Mouse (Mus musculus) hindbrain, embryonic 13.5 days (tissue): ENCODE measurements around the gene Wnt10b. TPM values are rescaled to one million over a fixed set of nuclear protein-coding genes. Genes with fewer than 3 reads are reported as not detected.
"Not testable (repeated sequence)": the region's sequence is repeated elsewhere in the genome, so short reads cannot be mapped to it uniquely, and the experiment has no call there.

Experiments
- ATAC-seq: fragments of 200-750 bp; cut with Nextera tagmentation; 2 replicates; pipeline ENCODE4 v1.8.0; 2017; ENCODE audit warnings: moderate TSS enrichment; ENCODE audit not compliant: low FRiP score
- H3K27ac ChIP-seq: fragments of 300-500 bp; sonication (generic); 2 replicates; pipeline ENCODE4 v1.5.1; 2015; ENCODE audit warnings: inconsistent platforms, mild to moderate bottlenecking, moderate library complexity
- H3K27me3 ChIP-seq: fragments of 300-500 bp; sonication (generic); 2 replicates; pipeline ENCODE4 v1.6.1; 2015; ENCODE audit warnings: mild to moderate bottlenecking, inconsistent platforms
- H3K36me3 ChIP-seq: fragments of 300-500 bp; sonication (generic); 2 replicates; pipeline ENCODE4 v1.6.1; 2015; ENCODE audit warnings: mild to moderate bottlenecking, inconsistent platforms
- H3K4me1 ChIP-seq: fragments of 300-500 bp; sonication (generic); replicated peaks from 2 replicates; pipeline ENCODE4 v1.6.1; 2015; ENCODE audit warnings: inconsistent platforms
- H3K4me2 ChIP-seq: fragments of 300-500 bp; sonication (generic); 2 replicates; pipeline ENCODE4 v1.6.1; 2015; ENCODE audit warnings: inconsistent platforms, mild to moderate bottlenecking, moderate library complexity
- H3K4me3 ChIP-seq: fragments of 300-500 bp; sonication (generic); 2 replicates; pipeline ENCODE4 v1.5.1; 2015; ENCODE audit warnings: mild to moderate bottlenecking, inconsistent platforms
- H3K9ac ChIP-seq: fragments of 300-500 bp; sonication (generic); 2 replicates; pipeline ENCODE4 v1.6.1; 2015; ENCODE audit warnings: mild to moderate bottlenecking, inconsistent platforms
- H3K9me3 ChIP-seq: fragments of 300-500 bp; sonication (generic); 2 replicates; pipeline ENCODE4 v1.6.1; 2016; ENCODE audit warnings: inconsistent platforms
- WGBS: fragments of 180-500 bp; shearing (Covaris S2); methylation state at CpG from one replicate; pipeline ENCODE4 v1.1.7; 2015; 5-methylcytosine and 5-hydroxymethylcytosine counted together
- polyA plus RNA-seq: library from polyadenylated mRNA; unstranded; fragments of >200 nt; fragmentation: Nextera tagmentation; extraction: Ambion mirVana; gene quantifications from 2 replicates; pipeline ENCODE4 v1.2.1, GENCODE M21; 2015

Wnt10b gene
- polyA plus RNA-seq, 1 experiment from 2014 or later = 0.12 TPM

DNA sequence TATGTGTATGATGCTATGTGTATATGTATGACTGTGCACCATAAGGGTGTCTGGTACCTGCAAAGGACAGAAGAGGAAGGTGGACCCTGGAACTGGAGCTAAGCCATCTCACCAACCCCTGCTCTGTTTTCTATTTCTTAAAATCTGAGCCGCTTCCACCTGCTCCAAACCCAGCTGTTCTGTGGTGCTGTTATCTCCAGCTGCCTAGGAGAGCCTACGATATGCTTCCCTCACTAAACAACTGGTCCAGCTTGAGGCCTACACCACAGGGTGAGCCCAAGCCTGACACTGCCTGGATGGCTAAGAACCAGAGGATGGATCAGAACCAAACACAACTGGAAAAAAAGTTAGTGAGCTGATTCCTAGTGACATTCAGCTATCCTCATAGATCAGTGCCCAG is 23.8 kb downstream of the Wnt10b start:
- Histone ChIP-seq H3K4me1 (peaks cover 19% of the 10 kb centered on the region), H3K27me3 (no peaks in the 10 kb centered on the region), H3K36me3 (peaks cover 15% of the 10 kb centered on the region; the same call in 1 of the 2 replicates), H3K27ac (no peak overlapping the region), H3K9me3 (no peaks in the 10 kb centered on the region), H3K4me2 (no peak overlapping the region), H3K4me3 (no peak overlapping the region), H3K9ac (no peak overlapping the region)
- 100% methylated on average over 2 of the region's 2 CpGs for WGBS
- ATAC-seq = no peak

DNA sequence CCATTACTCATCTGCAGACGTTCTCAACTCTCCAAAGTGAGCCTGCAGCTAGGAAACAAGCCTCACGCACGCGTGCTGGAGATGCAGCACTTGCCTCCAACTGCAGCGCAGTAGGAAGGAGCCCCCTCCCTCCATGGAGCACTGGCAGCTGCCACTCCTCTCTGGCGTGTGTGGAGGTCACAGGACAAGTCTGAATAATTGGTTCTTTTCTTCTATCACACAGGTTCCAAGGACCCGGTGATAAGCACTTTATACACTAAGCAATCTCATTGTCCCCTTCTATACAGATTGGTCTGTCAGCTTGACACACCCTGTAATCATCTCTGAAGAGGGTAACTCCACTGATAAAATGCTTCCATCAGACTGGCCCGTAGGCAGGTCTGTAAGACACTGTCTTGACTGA is 24.9 kb downstream of the Wnt10b start:
- H3K4me3 ChIP-seq = no peak overlapping the region
- no peaks in the 10 kb centered on the region for H3K9me3 ChIP-seq
- no peak overlapping the region for H3K9ac ChIP-seq
- WGBS = 68% methylated on average over 8 of the region's 8 CpGs
- no peak overlapping the region for H3K4me2 ChIP-seq
- H3K4me1 ChIP-seq = peaks cover 19% of the 10 kb centered on the region
- no peak for ATAC-seq
- H3K27ac ChIP-seq = no peak overlapping the region
- H3K36me3 ChIP-seq = peaks cover 5% of the 10 kb centered on the region; the same call in 1 of the 2 replicates
- no peaks in the 10 kb centered on the region for H3K27me3 ChIP-seq

GRCm38 (mm10) chr15:98749093-98749492 is 28.9 kb downstream of the Wnt10b start:
- 93% methylated on average over 2 of the region's 2 CpGs for WGBS

GRCm38 (mm10) chr15:98747296-98747695 is 30.7 kb downstream of the Wnt10b start:
- ATAC-seq = no peak
- no peak overlapping the region for H3K27ac ChIP-seq
- no peak overlapping the region for H3K9ac ChIP-seq
- H3K36me3 ChIP-seq = peaks cover 23% of the 10 kb centered on the region
- no peaks in the 10 kb centered on the region for H3K9me3 ChIP-seq
- no peaks in the 10 kb centered on the region for H3K4me1 ChIP-seq
- H3K4me2 ChIP-seq = no peak overlapping the region
- WGBS = 87% methylated on average over 6 of the region's 6 CpGs
- H3K4me3 ChIP-seq = no peak overlapping the region
- H3K27me3 ChIP-seq = no peaks in the 10 kb centered on the region

More at GRCm38 (mm10) chr15:98749093-98749492, 28.9 kb downstream of the Wnt10b start:
- H3K27ac ChIP-seq = no peak overlapping the region
- H3K27me3 ChIP-seq = no peaks in the 10 kb centered on the region
- no peak overlapping the region for H3K4me3 ChIP-seq
- no peak overlapping the region for H3K9ac ChIP-seq
- 0 out of 2 replicates have a peak, but pooled peaks cover 2% of the 10 kb centered on the region for H3K4me1 ChIP-seq
- no peak overlapping the region for H3K4me2 ChIP-seq
- ATAC-seq = no peak
- H3K36me3 ChIP-seq = peaks cover 10% of the 10 kb centered on the region
- no peaks in the 10 kb centered on the region for H3K9me3 ChIP-seq

DNA sequence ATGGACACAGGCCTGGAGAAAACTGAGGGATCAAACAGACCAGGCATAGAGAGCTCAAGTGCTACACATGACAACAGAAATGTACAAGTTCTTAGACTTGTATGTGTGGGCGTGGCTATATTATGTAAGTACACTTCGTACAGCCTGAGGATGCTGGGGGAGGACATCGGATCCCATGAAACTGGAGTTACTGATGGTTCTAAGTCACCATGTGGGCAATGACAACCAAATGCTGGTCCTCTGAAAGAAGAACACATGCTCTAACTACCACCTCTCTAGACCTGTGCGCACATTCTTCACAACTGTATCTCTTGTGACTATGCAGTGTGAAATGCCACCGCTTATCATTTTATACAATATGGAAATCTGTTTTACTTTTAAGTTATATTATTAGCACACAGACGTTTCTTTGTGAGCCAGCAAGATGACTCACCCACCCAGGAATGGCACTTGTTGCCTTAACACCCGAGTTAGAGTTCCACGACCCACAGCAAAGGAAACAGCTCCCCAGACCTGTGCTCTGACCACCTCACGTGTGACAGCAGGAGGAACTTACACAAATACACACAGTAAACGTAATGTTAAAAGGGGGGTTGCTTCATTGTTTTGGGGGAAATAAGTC is 31.5 kb downstream of the Wnt10b start:
- Histone ChIP-seq H3K27me3 (no peaks in the 10 kb centered on the region), H3K4me2 (no peak overlapping the region), H3K4me1 (no peaks in the 10 kb centered on the region), H3K9me3 (no peaks in the 10 kb centered on the region), H3K27ac (no peak overlapping the region), H3K9ac (no peak overlapping the region), H3K36me3 (peaks cover 31% of the 10 kb centered on the region), H3K4me3 (no peak overlapping the region)
- ATAC-seq = no peak
- 91% methylated on average over 10 of the region's 10 CpGs for WGBS

DNA sequence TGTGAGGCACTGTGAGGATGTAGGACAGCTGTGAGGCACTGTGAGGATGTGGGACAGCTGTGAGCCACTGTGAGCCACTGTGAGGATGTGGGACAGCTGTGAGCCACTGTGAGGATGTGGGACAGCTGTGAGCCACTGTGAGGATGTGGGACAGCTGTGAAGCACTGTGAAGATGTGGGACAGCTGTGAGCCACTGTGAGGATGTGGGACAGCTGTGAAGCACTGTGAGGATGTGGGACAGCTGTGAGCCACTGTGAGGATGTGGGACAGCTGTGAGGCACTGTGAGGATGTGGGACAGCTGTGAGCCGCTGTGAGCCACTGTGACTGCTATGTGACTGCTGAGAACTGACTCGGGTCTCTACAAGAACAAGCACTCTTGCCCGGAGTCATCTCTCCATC is 34.1 kb downstream of the Wnt10b start:
- H3K36me3 ChIP-seq = peaks cover 54% of the 10 kb centered on the region
- not testable (repeated sequence) for H3K9me3 ChIP-seq, H3K4me2 ChIP-seq, H3K4me3 ChIP-seq, H3K9ac ChIP-seq, H3K4me1 ChIP-seq, H3K27ac ChIP-seq, ATAC-seq, H3K27me3 ChIP-seq
- WGBS = 91% methylated on average over 3 of the region's 3 CpGs

GRCm38 (mm10) chr15:98742766-98743428 is 35.1 kb downstream of the Wnt10b start:
- H3K27ac ChIP-seq = no peak overlapping the region
- WGBS = 86% methylated on average over 8 of the region's 8 CpGs
- H3K9ac ChIP-seq = peak overlapping the region; percentile 35; the same call in 1 of the 2 replicates

GRCm38 (mm10) chr15:98740219-98740618 is 37.7 kb downstream of the Wnt10b start:
- H3K9me3 ChIP-seq = no peaks in the 10 kb centered on the region
- WGBS = 94% methylated on average over 8 of the region's 8 CpGs
- no peak overlapping the region for H3K9ac ChIP-seq
- no peak for ATAC-seq
- H3K36me3 ChIP-seq = peaks cover 83% of the 10 kb centered on the region
- H3K4me2 ChIP-seq = no peak overlapping the region
- H3K4me3 ChIP-seq = no peak overlapping the region
- H3K27ac ChIP-seq = no peak overlapping the region
- no peaks in the 10 kb centered on the region for H3K4me1 ChIP-seq
- no peaks in the 10 kb centered on the region for H3K27me3 ChIP-seq

More at GRCm38 (mm10) chr15:98742766-98743428, 35.1 kb downstream of the Wnt10b start:
- H3K4me3 ChIP-seq = no peak overlapping the region
- ATAC-seq = no peak
- no peaks in the 10 kb centered on the region for H3K9me3 ChIP-seq
- H3K4me2 ChIP-seq = no peak overlapping the region
- peaks cover 61% of the 10 kb centered on the region for H3K36me3 ChIP-seq
- no peaks in the 10 kb centered on the region for H3K27me3 ChIP-seq
- no peaks in the 10 kb centered on the region for H3K4me1 ChIP-seq

DNA sequence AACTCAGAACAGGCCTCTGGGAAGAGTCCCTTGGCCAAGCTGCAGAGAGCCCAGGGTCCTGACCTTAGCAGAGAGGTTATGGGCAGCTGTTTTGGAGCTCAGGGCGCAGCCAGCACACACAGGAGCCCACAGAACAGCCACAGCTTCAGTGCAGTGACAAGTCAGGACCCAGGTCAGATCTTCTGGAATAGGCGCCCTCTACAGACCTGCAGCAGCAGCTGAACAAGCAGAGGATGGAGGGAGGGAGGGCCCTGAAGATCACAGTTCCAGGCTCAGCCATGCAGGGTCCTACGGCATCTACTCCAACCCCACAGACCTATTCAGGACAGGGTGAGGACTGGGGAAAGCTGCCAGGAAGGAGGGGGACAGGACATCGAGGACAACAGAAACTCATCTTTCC is 39.2 kb downstream of the Wnt10b start:
- Histone ChIP-seq H3K4me3 (no peak overlapping the region), H3K9ac (no peak overlapping the region), H3K27ac (no peak overlapping the region), H3K27me3 (no peaks in the 10 kb centered on the region), H3K4me2 (no peak overlapping the region), H3K36me3 (peaks cover 85% of the 10 kb centered on the region), H3K9me3 (no peaks in the 10 kb centered on the region), H3K4me1 (no peaks in the 10 kb centered on the region)
- no peak for ATAC-seq
- WGBS = 63% methylated on average over 4 of the region's 4 CpGs

DNA sequence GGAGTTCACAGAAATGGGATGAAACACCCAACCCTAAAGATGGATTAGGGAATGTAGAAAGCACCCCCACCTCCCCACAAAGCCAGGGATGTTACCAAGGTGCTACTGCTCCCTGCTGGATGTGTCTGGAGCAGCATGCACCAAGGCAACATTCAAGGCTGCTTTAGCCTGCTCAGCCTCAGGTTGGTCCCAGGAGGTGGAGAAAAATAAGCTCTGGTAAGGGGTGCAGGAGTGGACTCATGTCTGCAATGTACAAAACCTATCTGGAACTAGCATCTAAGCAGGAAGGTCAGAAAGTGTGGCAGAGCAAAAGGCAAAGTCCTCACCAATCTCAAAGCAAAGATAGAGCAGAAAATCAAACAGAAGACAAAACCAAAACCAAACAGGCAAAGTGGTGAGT is 40.1 kb downstream of the Wnt10b start:
- no peak for ATAC-seq
- no peaks in the 10 kb centered on the region for H3K27me3 ChIP-seq
- H3K9ac ChIP-seq = no peak overlapping the region
- no peak overlapping the region for H3K27ac ChIP-seq
- H3K36me3 ChIP-seq = peaks cover 80% of the 10 kb centered on the region
- H3K4me3 ChIP-seq = no peak overlapping the region
- no peak overlapping the region for H3K4me2 ChIP-seq
- no peaks in the 10 kb centered on the region for H3K9me3 ChIP-seq
- no peaks in the 10 kb centered on the region for H3K4me1 ChIP-seq

DNA sequence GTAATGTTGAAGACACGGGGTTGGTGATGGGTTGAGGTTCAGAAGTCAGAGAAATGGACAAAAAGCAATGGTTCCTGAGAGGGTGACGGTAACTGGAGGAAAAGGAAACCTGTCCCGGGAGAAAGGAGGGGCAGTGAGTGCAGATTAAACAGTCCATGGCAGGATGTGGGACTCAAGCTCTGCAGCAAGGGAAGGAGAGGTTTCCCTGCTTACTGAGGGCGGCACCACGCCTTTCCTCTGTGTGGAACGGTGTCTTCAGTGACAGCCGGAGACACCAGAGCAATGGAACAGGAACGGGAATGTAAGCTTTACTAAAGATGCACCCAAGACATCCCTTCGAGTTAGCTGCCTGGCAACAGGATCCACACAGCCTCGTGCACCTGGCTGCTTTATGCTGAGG is 41.4 kb downstream of the Wnt10b start:
- H3K4me1 ChIP-seq = no peaks in the 10 kb centered on the region
- peaks cover 67% of the 10 kb centered on the region for H3K36me3 ChIP-seq
- H3K9ac ChIP-seq = no peak overlapping the region
- H3K9me3 ChIP-seq = no peaks in the 10 kb centered on the region
- no peak overlapping the region for H3K4me3 ChIP-seq
- no peaks in the 10 kb centered on the region for H3K27me3 ChIP-seq
- WGBS = 92% methylated on average over 10 of the region's 10 CpGs
- H3K4me2 ChIP-seq = no peak overlapping the region
- ATAC-seq = no peak
- no peak overlapping the region for H3K27ac ChIP-seq

DNA sequence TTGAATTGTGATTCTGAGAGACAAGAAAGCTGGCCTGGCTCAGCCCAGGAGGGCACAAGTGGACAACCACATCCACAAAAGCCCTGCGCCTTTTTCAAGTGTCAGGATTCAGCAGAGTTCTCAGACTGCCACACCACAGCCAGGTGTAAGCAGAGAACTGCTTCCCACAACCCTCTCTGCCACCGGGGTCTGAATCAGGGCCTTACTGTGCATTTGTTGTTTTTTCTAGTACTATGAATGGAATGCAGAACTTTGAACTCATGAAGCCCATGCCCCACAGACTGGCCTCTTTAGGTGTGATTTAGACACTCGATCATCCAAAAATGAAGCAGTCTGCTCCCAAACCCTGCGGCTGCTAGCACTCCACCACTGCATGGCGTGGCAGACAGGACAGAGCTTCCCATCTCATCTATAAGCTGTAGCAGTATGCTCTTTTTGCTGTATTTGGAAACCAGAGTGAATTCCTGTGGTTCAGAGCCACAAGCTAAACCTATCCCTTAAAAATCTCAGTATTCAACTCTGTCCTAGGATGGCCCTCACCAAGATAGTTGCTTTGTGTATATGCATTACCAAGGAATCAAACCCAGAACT is 43.9 kb downstream of the Wnt10b start:
- WGBS = 93% methylated on average over 5 of the region's 5 CpGs
- Histone ChIP-seq H3K4me1 (no peaks in the 10 kb centered on the region), H3K9me3 (no peaks in the 10 kb centered on the region), H3K4me2 (no peak overlapping the region), H3K27me3 (peaks cover 7% of the 10 kb centered on the region; the same call in 1 of the 2 replicates), H3K36me3 (peaks cover 42% of the 10 kb centered on the region), H3K4me3 (no peak overlapping the region), H3K9ac (no peak overlapping the region), H3K27ac (no peak overlapping the region; the same call in 1 of the 2 replicates)
- no peak for ATAC-seq
